Mouse (Mus musculus) B cell, adult 2 months (primary cell): ENCODE data around the gene Hsd3b5.
"Not testable (repeated sequence)": the region's sequence is repeated elsewhere in the genome, so short reads cannot be mapped to it uniquely, and the experiment has no call there.

ENCODE experiments used
- DNase-seq, 2 experiments: peaks; one replicate each; pipeline ENCODE4 v3.0.0; 2022

The Hsd3b5 gene

GRCm38 (mm10) chr3:98630152-98630551 lies at the start of gene Hsd3b5:
Gene Hsd3b5 (minus strand): TSS chr3:98630252.
- no peak for DNase-seq

GRCm38 (mm10) chr3:98635145-98635544 lies 5.1 kb upstream of the Hsd3b5 start:
- DNase-seq: no peak

- no peak for DNase-seq
Measured at GRCm38 (mm10) chr3:98629633-98630032, 419 bp downstream of the Hsd3b5 start.

- not testable (repeated sequence) for DNase-seq
Measured at GRCm38 (mm10) chr3:98616786-98617185, 13.3 kb downstream of the Hsd3b5 start.

GRCm38 (mm10) chr3:98616244-98616643 lies 13.8 kb downstream of the Hsd3b5 start:
- not testable (repeated sequence) for DNase-seq

GRCm38 (mm10) chr3:98614406-98614927 lies 15.6 kb downstream of the Hsd3b5 start:
- DNase-seq: not testable (repeated sequence)

- no peak for DNase-seq
Measured at GRCm38 (mm10) chr3:98613963-98614362, 16.1 kb downstream of the Hsd3b5 start.

- not testable (repeated sequence) for DNase-seq
Measured at GRCm38 (mm10) chr3:98613540-98613939, 16.5 kb downstream of the Hsd3b5 start.

GRCm38 (mm10) chr3:98588707-98589106 lies 41.3 kb downstream of the Hsd3b5 start, which contains the start of gene Gm10681:
Gene Gm10681 (minus strand): TSS chr3:98588807.
- DNase-seq: no peak

- no peak for DNase-seq
Measured at GRCm38 (mm10) chr3:98587721-98588120, 42.3 kb downstream of the Hsd3b5 start.

GRCm38 (mm10) chr3:98582622-98583021 lies 47.4 kb downstream of the Hsd3b5 start:
- DNase-seq: not testable (repeated sequence)

GRCm38 (mm10) chr3:98582202-98582601 lies 47.9 kb downstream of the Hsd3b5 start:
- not testable (repeated sequence) for DNase-seq

- DNase-seq: not testable (repeated sequence)
Measured at GRCm38 (mm10) chr3:98581024-98581423, 49.0 kb downstream of the Hsd3b5 start.
